Mouse (Mus musculus) liver, postnatal 0 days (tissue): Measurements from ENCODE around the gene Mkrn3.

Source experiments
- CTCF ChIP-seq: sonication (generic); IDR thresholded peaks from 2 replicates; pipeline ENCODE4 v1.5.1; 2016; ENCODE audit warnings: antibody characterized with exemption, low read depth
- EP300 ChIP-seq: IDR thresholded peaks from 2 replicates; pipeline ENCODE4 v1.6.1; 2016; ENCODE audit warnings: antibody characterized with exemption, low read depth, mild to moderate bottlenecking

DNA sequence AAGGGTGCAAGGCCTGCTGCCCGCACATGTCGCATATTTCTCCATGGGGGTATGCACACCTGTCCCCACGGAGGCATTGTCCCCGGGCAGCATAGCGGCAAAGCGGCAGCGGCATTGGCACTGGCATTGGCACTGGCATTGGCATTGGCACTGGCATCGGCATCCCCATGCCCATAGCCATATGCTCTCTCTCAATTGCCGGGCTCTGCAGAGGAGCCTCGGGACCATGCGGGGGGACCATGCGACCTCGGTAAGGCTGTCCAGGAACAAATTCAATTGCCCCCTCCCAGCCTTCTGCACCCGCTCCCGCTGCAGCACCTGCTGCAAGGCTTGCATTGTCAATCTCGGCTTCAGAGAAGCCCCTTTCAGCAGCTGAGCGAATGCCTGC lies 840 bp downstream of the Mkrn3 start:
- no peak for TF ChIP-seq CTCF
- TF ChIP-seq EP300: no peak
